Comparison of ENCODE assay signal across 8 mouse cellular contexts in the genomic region with DNA sequence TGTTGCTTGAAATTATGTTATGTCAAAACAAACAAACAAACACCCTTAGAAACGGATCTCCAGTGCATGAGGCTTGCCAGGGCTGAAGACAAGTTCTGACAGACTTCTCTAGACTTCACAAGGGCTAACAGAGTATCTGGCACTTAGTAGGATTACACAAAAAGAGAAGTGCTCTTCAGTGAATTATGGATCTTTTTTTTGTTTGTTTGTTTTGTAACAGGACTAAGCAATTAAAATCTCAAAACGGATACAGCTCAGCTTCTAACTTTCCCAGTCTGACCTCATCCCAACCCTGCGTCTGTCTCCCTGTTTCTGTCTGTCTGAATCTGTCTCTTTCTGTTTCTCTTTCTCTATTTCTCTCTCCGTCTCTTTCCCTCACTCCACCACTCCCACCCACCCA. TPM values are rescaled to one million over a fixed set of nuclear protein-coding genes. Genes with fewer than 3 reads are reported as not detected.
A peak's percentile ranks its signal among the peaks of the same experiment; 100 is the strongest.
DNase-seq lines count a peak whose midpoint lies in the region; ATAC-seq and TF ChIP-seq lines count a peak whose summit lies in the region.

No protein-coding gene starts in this region.

- WGBS in liver, adult 2 months: 2% methylated on average over 4 of the region's 4 CpGs
- 15% methylated on average over 4 of the region's 4 CpGs for WGBS in embryonic facial prominence, embryonic 15.5 days
- WGBS in hindbrain, postnatal 0 days: 13% methylated on average over 4 of the region's 4 CpGs
- WGBS in midbrain, embryonic 16.5 days: 12% methylated on average over 4 of the region's 4 CpGs

- peaks cover 2% of the 10 kb centered on the region; the same call in 1 of the 2 replicates for H3K36me3 ChIP-seq in liver, adult 2 months (ENCODE audit: control insufficient read depth, insufficient read depth, low read length)
- 0 out of 2 replicates have a peak, but pooled peaks cover 6% of the 10 kb centered on the region for H3K36me3 ChIP-seq in embryonic facial prominence, embryonic 15.5 days
- no peaks in the 10 kb centered on the region for H3K36me3 ChIP-seq in hindbrain, postnatal 0 days (ENCODE audit: insufficient read depth, low read length)
- no peaks in the 10 kb centered on the region; the same call in 1 of the 2 replicates for H3K36me3 ChIP-seq in midbrain, embryonic 16.5 days (ENCODE audit: control insufficient read depth, insufficient read depth, low read length)

- ATAC-seq in embryonic facial prominence, embryonic 15.5 days (ENCODE audit: insufficient number of reproducible peaks, low FRiP score, low TSS enrichment, low read depth): peak; percentile 53
- ATAC-seq in hindbrain, postnatal 0 days: peak; percentile 66
- ATAC-seq in midbrain, embryonic 16.5 days: peak; percentile 74

- TF ChIP-seq CTCF in liver, adult 2 months (IDR thresholded peaks at IDR 0.05; ENCODE audit: low read depth, low read length): no peak
- TF ChIP-seq CTCF in hindbrain, postnatal 0 days (IDR thresholded peaks at IDR 0.05; ENCODE audit: low read depth): no peak

- no peak overlapping the region for H3K27ac ChIP-seq in liver, adult 2 months (replicated peaks; ENCODE audit: insufficient read depth, low read depth, low read length)
- no peak overlapping the region for H3K27ac ChIP-seq in embryonic facial prominence, embryonic 15.5 days (replicated peaks)
- H3K27ac ChIP-seq in hindbrain, postnatal 0 days: no peak overlapping the region
- no peak overlapping the region for H3K27ac ChIP-seq in midbrain, embryonic 16.5 days (ENCODE audit: low read length)

- peak; percentile 41 for DNase-seq in liver, adult 2 months (ENCODE audit: extremely low read depth, low read depth, low spot score)
- DNase-seq in liver: no peak
- no peak for DNase-seq in hindbrain, postnatal 0 days (ENCODE audit: low spot score)
- no peak for DNase-seq in frontal cortex, postnatal 10 days (ENCODE audit: low spot score in 2 of 2)
- no peak for DNase-seq in adrenal gland, postnatal 14 days
- no peak for DNase-seq in adrenal gland, adult 18-20 months (ENCODE audit: low spot score in 2 of 2)

- no peaks in the 10 kb centered on the region for H3K9me3 ChIP-seq in embryonic facial prominence, embryonic 15.5 days (replicated peaks)
- H3K9me3 ChIP-seq in hindbrain, postnatal 0 days (ENCODE audit: low read length): no peaks in the 10 kb centered on the region
- H3K9me3 ChIP-seq in midbrain, embryonic 16.5 days (replicated peaks; ENCODE audit: control insufficient read depth, low read length, poor library complexity, severe bottlenecking): no peaks in the 10 kb centered on the region

- no peaks in the 10 kb centered on the region; the same call in 1 of the 2 replicates for H3K79me2 ChIP-seq in liver, adult 2 months (ENCODE audit: control insufficient read depth, insufficient read depth, low read length)

- TF ChIP-seq POLR2A in liver, adult 2 months (IDR thresholded peaks at IDR 0.05; ENCODE audit: extremely low read depth, insufficient read depth, low read length): no peak

- H3K4me3 ChIP-seq in liver, adult 2 months (ENCODE audit: insufficient read depth, low read depth, low read length): peak overlapping the region; percentile 33; the same call in 1 of the 2 replicates
- H3K4me3 ChIP-seq in embryonic facial prominence, embryonic 15.5 days (replicated peaks): peak overlapping the region; percentile 67
- peak overlapping the region; percentile 58 for H3K4me3 ChIP-seq in hindbrain, postnatal 0 days (ENCODE audit: low read length)
- peak overlapping the region; percentile 58 for H3K4me3 ChIP-seq in midbrain, embryonic 16.5 days (ENCODE audit: low read depth, low read length)

- H3K9ac ChIP-seq in liver, adult 2 months (ENCODE audit: low read depth, low read length): no peak overlapping the region; the same call in 1 of the 2 replicates
- no peak overlapping the region for H3K9ac ChIP-seq in embryonic facial prominence, embryonic 15.5 days
- H3K9ac ChIP-seq in hindbrain, postnatal 0 days (replicated peaks; ENCODE audit: low read length): peak overlapping the region; percentile 76
- H3K9ac ChIP-seq in midbrain, embryonic 16.5 days (ENCODE audit: low read depth, low read length): no peak overlapping the region; the same call in 1 of the 2 replicates

- peaks cover 4% of the 10 kb centered on the region; the same call in 1 of the 2 replicates for H3K4me1 ChIP-seq in liver, adult 2 months (ENCODE audit: control insufficient read depth, insufficient read depth, low read length)
- H3K4me1 ChIP-seq in embryonic facial prominence, embryonic 15.5 days: peaks cover 7% of the 10 kb centered on the region; the same call in 1 of the 2 replicates
- H3K4me1 ChIP-seq in hindbrain, postnatal 0 days (ENCODE audit: insufficient read depth, low read length): peaks cover 4% of the 10 kb centered on the region; the same call in 1 of the 2 replicates
- H3K4me1 ChIP-seq in midbrain, embryonic 16.5 days (ENCODE audit: control insufficient read depth, insufficient read depth, low read length): peaks cover 4% of the 10 kb centered on the region; the same call in 1 of the 2 replicates

- H3K27me3 ChIP-seq in liver, adult 2 months (ENCODE audit: control insufficient read depth, insufficient read depth, low read length): no peaks in the 10 kb centered on the region
- H3K27me3 ChIP-seq in embryonic facial prominence, embryonic 15.5 days: no peaks in the 10 kb centered on the region
- no peaks in the 10 kb centered on the region for H3K27me3 ChIP-seq in hindbrain, postnatal 0 days (ENCODE audit: insufficient read depth, low read length)
- H3K27me3 ChIP-seq in midbrain, embryonic 16.5 days (ENCODE audit: control insufficient read depth, insufficient read depth, low read depth, low read length): no peaks in the 10 kb centered on the region

- peak overlapping the region; percentile 73 for H3K4me2 ChIP-seq in embryonic facial prominence, embryonic 15.5 days (replicated peaks)
- H3K4me2 ChIP-seq in hindbrain, postnatal 0 days (ENCODE audit: low read depth, low read length): peak overlapping the region; percentile 65
- H3K4me2 ChIP-seq in midbrain, embryonic 16.5 days (ENCODE audit: low read length): peak overlapping the region; percentile 63

RNA-seq across cellular contexts. Expression of gene Washc3, which starts 0.4 kb away (rescaled TPM):
- 45.6 and 50.2 TPM in 2 replicates for total RNA-seq in liver, adult 2 months (2014; rRNA removed)
- polyA plus RNA-seq in liver, adult 2 months (2012; rRNA removed): 8.7 and 9.4 TPM in 2 replicates
- 61.3 and 63.8 TPM in 2 replicates for polyA plus RNA-seq in embryonic facial prominence, embryonic 15.5 days (2015; fragmentation: Nextera tagmentation; extraction: Ambion mirVana)
- 11.6 and 14.7 TPM in 2 replicates for total RNA-seq in hindbrain, postnatal 0 days (2014; rRNA removed)
- 45.0 and 45.8 TPM in 2 replicates for polyA plus RNA-seq in hindbrain, postnatal 0 days (2015; fragmentation: Nextera tagmentation; extraction: Ambion mirVana)
- polyA plus RNA-seq in midbrain, embryonic 16.5 days (2015; fragmentation: Nextera tagmentation; extraction: Ambion mirVana): 39.7 and 40.3 TPM in 2 replicates
- total RNA-seq in adrenal gland, postnatal 14 days (2021): 47.8 and 48.4 TPM in 2 replicates
- total RNA-seq in adrenal gland, adult 18-20 months (2021): 10 to 100 TPM; 39.4 to 48.6 TPM

RNA-seq across cellular contexts. Expression of gene Nup37, which starts 53.7 kb away (rescaled TPM):
- total RNA-seq in liver, adult 2 months (2014; rRNA removed): 8.9 and 11.3 TPM in 2 replicates
- polyA plus RNA-seq in liver, adult 2 months (2012; rRNA removed): 2.4 and 3.4 TPM in 2 replicates
- 60.3 and 63.8 TPM in 2 replicates for polyA plus RNA-seq in embryonic facial prominence, embryonic 15.5 days (2015; fragmentation: Nextera tagmentation; extraction: Ambion mirVana)
- 8.9 and 10.6 TPM in 2 replicates for total RNA-seq in hindbrain, postnatal 0 days (2014; rRNA removed)
- 17.8 and 21.7 TPM in 2 replicates for polyA plus RNA-seq in hindbrain, postnatal 0 days (2015; fragmentation: Nextera tagmentation; extraction: Ambion mirVana)
- 20.6 and 23.8 TPM in 2 replicates for polyA plus RNA-seq in midbrain, embryonic 16.5 days (2015; fragmentation: Nextera tagmentation; extraction: Ambion mirVana)
- 13.3 and 15.2 TPM in 2 replicates for total RNA-seq in adrenal gland, postnatal 14 days (2021)
- 1 to 10 TPM; 6.9 to 8.4 TPM for total RNA-seq in adrenal gland, adult 18-20 months (2021)

RNA-seq across cellular contexts. Expression of gene Parpbp, which starts 53.8 kb away (rescaled TPM):
- 0.09 and 0.67 TPM in 2 replicates for total RNA-seq in liver, adult 2 months (2014; rRNA removed)
- 0.02 TPM in 1 of 2 replicates, not detected in the other for polyA plus RNA-seq in liver, adult 2 months (2012; rRNA removed)
- polyA plus RNA-seq in embryonic facial prominence, embryonic 15.5 days (2015; fragmentation: Nextera tagmentation; extraction: Ambion mirVana): 8.6 TPM in 2 replicates
- 3.3 and 5.5 TPM in 2 replicates for total RNA-seq in hindbrain, postnatal 0 days (2014; rRNA removed)
- 1.3 and 1.6 TPM in 2 replicates for polyA plus RNA-seq in hindbrain, postnatal 0 days (2015; fragmentation: Nextera tagmentation; extraction: Ambion mirVana)
- polyA plus RNA-seq in midbrain, embryonic 16.5 days (2015; fragmentation: Nextera tagmentation; extraction: Ambion mirVana): 1.4 TPM in 2 replicates
- 4.2 and 5.2 TPM in 2 replicates for total RNA-seq in adrenal gland, postnatal 14 days (2021)
- total RNA-seq in adrenal gland, adult 18-20 months (2021): under 1 TPM; 0.23 to 0.48 TPM
